Mouse (Mus musculus): ENCODE measurements around the gene Carmil1. TPM values are rescaled to one million over a fixed set of nuclear protein-coding genes. Genes with fewer than 3 reads are reported as not detected.
A peak's percentile ranks its signal among the peaks of the same experiment; 100 is the strongest.

The Carmil1 gene
- polyA plus RNA-seq, 1 experiment from 2014 or later = 36.0 TPM

DNA sequence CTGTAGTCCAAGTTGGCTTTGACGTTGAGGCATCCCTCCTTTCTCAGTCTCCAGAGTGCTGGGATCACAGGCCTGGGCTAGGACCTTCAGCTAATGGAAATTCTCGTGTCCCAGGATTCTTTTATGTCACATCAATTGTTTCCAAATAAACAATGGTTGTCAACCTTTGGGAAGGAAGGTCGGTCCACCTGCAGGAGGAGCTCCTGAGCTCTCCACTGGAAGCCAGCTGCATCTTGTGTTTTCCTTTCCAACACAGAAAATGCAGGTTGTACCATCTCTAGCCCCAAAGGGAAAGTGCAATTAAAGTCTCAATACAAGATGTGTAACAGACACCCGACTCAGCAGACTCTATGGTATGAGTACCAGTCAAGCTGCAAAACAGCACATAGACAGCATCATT, 25.7 kb upstream of the Carmil1 start:
- Histone ChIP-seq H3K4me3 (ENCODE audit: low read depth, low read length) (no peak overlapping the region), H3K4me2 (ENCODE audit: low read depth, low read length) (no peak overlapping the region), H3K9me3 (ENCODE audit: control insufficient read depth, low read length) (no peaks in the 10 kb centered on the region), H3K4me1 (ENCODE audit: control insufficient read depth, insufficient read depth, low read length) (no peaks in the 10 kb centered on the region), H3K36me3 (ENCODE audit: control insufficient read depth, insufficient read depth, low read length) (no peaks in the 10 kb centered on the region), H3K27me3 (ENCODE audit: control insufficient read depth, insufficient read depth, low read length) (no peaks in the 10 kb centered on the region), H3K27ac (ENCODE audit: low read depth, low read length) (no peak overlapping the region), H3K9ac (replicated peaks; ENCODE audit: low read depth, low read length) (no peak overlapping the region)
- WGBS = 50% methylated on average over 4 of the region's 4 CpGs
- ATAC-seq (ENCODE audit: low read depth) = no peak

DNA sequence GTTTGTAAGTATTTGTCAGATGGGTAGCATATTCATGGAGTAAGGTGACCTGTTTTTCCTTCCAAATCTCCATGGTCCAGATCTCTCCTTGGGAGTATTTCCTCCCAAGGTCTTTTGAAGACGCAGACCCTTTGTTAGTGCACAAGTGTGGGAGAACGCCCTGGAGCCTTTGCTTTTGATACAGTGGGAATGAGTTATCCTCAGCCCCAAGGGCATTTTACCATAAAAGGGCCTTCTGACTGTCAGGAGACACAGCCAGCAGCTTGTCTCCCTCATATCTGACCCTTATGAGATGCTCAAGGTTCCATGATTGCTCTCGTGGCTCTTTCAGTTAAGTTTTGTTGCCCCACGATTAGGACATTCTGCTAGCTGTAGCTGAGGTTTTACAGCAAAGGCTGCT, 24.9 kb upstream of the Carmil1 start:
- 67% methylated on average over 4 of the region's 4 CpGs for WGBS
- Histone ChIP-seq H3K9ac (replicated peaks; ENCODE audit: low read depth, low read length) (no peak overlapping the region), H3K36me3 (ENCODE audit: control insufficient read depth, insufficient read depth, low read length) (no peaks in the 10 kb centered on the region), H3K4me1 (ENCODE audit: control insufficient read depth, insufficient read depth, low read length) (no peaks in the 10 kb centered on the region), H3K9me3 (ENCODE audit: control insufficient read depth, low read length) (no peaks in the 10 kb centered on the region), H3K4me2 (ENCODE audit: low read depth, low read length) (no peak overlapping the region), H3K27me3 (ENCODE audit: control insufficient read depth, insufficient read depth, low read length) (no peaks in the 10 kb centered on the region), H3K27ac (ENCODE audit: low read depth, low read length) (no peak overlapping the region), H3K4me3 (ENCODE audit: low read depth, low read length) (no peak overlapping the region)
- ATAC-seq (ENCODE audit: low read depth) = no peak

DNA sequence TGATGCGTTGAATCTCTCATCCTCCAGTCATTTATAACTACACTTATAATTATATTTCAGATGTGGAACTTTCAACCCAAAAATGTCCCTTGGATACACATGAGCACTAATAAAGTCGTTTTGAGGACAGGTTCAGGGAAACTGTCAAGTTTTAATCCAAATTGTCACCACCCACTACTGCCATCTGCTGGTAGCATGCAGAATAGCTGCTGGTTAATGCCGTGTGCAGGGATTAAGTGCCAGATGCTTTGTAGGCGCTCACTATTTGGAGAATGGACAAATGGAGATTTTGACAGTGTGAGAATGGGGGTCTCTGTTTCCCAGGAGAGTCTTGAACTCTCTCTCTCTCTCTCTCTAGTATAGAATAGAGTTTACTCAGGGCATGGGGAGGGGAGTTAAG, 16.7 kb upstream of the Carmil1 start:
- Histone ChIP-seq H3K9ac (replicated peaks; ENCODE audit: low read depth, low read length) (no peak overlapping the region), H3K36me3 (ENCODE audit: control insufficient read depth, insufficient read depth, low read length) (no peaks in the 10 kb centered on the region), H3K27me3 (ENCODE audit: control insufficient read depth, insufficient read depth, low read length) (no peaks in the 10 kb centered on the region), H3K9me3 (ENCODE audit: control insufficient read depth, low read length) (no peaks in the 10 kb centered on the region), H3K4me1 (ENCODE audit: control insufficient read depth, insufficient read depth, low read length) (no peaks in the 10 kb centered on the region), H3K4me3 (ENCODE audit: low read depth, low read length) (no peak overlapping the region), H3K4me2 (ENCODE audit: low read depth, low read length) (no peak overlapping the region), H3K27ac (ENCODE audit: low read depth, low read length) (no peak overlapping the region)
- 17% methylated on average over 4 of the region's 4 CpGs for WGBS
- 0 out of 2 replicates have a peak, but pooled peaks have one; percentile 44 for ATAC-seq (ENCODE audit: low read depth)

DNA sequence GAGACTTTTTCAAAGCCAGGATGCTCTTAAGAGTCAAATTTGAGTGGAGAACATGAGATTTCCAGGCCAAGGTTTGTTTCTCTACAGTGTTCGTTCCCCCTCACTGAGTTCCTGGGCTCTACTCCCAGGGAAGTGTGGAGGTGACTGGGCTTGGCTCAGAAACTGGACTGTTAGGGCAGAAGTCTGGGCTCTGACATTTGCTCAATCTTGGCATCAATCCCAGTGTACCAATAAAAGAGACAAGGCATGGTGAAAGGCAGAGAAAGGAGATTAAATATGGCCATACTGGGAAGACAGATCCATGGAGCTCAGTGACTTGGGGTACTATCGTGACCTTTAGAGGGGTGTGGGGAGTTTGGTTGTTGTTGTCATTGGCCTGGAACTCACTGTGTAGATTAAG, 6.8 kb upstream of the Carmil1 start:
- 82% methylated on average over 2 of the region's 2 CpGs for WGBS
- ATAC-seq (ENCODE audit: low read depth) = no peak
- Histone ChIP-seq H3K9me3 (ENCODE audit: control insufficient read depth, low read length) (no peaks in the 10 kb centered on the region), H3K4me1 (ENCODE audit: control insufficient read depth, insufficient read depth, low read length) (no peaks in the 10 kb centered on the region), H3K9ac (replicated peaks; ENCODE audit: low read depth, low read length) (no peak overlapping the region), H3K4me2 (ENCODE audit: low read depth, low read length) (no peak overlapping the region), H3K27ac (ENCODE audit: low read depth, low read length) (no peak overlapping the region), H3K27me3 (ENCODE audit: control insufficient read depth, insufficient read depth, low read length) (no peaks in the 10 kb centered on the region), H3K4me3 (ENCODE audit: low read depth, low read length) (no peak overlapping the region), H3K36me3 (ENCODE audit: control insufficient read depth, insufficient read depth, low read length) (no peaks in the 10 kb centered on the region)

DNA sequence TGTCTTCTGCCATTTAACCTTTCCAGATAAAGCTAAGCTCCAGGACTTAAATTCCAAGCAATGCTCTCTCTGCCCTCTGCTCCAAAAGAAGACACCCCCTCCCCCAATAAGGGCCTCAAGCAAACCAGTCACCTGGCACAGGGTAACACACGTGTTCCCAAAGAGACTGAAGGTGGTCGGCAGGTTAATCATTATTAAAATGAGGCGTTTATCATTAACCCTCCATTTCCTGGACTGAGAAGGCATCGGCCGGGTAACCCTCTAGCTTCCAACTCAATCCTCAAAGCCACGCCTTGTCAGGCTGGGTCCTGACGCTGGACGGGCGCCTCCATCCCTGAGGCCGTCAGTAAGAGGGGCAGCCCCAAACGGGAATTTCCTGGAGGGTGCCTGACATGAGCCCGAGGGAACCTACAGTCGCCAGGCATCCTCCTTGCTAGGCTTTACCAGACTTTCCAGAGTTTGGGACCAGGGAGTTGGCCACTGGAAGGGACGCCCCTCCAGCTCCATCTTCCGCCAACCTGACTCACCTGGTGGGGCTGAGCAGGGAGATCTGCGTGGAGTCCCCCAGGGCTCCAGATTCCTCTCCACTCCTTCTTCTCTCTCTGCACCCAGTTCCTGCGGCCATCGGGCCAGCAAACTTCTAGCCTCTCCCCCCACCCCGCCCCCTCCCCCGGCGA, 695 bp downstream of the Carmil1 start:
- peak; percentile 0; the same call in 1 of the 2 replicates for ATAC-seq (ENCODE audit: low read depth)
- Histone ChIP-seq H3K4me2 (ENCODE audit: low read depth, low read length) (peak overlapping the region; percentile 86), H3K4me1 (ENCODE audit: control insufficient read depth, insufficient read depth, low read length) (peaks cover 9% of the 10 kb centered on the region; the same call in 1 of the 2 replicates), H3K9me3 (ENCODE audit: control insufficient read depth, low read length) (no peaks in the 10 kb centered on the region), H3K4me3 (ENCODE audit: low read depth, low read length) (peak overlapping the region; percentile 76), H3K36me3 (ENCODE audit: control insufficient read depth, insufficient read depth, low read length) (no peaks in the 10 kb centered on the region), H3K9ac (replicated peaks; ENCODE audit: low read depth, low read length) (peak overlapping the region; percentile 87), H3K27ac (ENCODE audit: low read depth, low read length) (no peak overlapping the region), H3K27me3 (ENCODE audit: control insufficient read depth, insufficient read depth, low read length) (no peaks in the 10 kb centered on the region)
- 2% methylated on average over 21 of the region's 21 CpGs for whole genome bisulfite sequencing

DNA sequence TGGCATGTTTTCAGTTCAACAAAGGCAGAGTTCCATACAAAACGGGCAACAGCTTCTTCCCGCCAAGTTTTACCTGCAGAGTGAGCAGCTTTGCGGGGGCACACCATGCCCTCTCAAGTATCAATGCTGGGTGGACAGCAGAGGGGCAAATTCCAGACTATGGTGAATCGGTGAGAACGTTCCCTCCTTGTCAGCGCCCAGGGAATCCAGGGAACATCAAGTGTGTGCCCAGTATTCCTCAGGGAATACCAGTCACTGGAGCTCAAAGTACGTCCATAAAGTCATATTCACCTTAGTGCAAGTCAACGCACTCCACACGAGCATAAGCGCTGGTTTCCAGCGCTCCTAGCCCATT, 1.2 kb downstream of the Carmil1 start:
- Histone ChIP-seq H3K4me2 (ENCODE audit: low read depth, low read length) (peak overlapping the region; percentile 86), H3K9ac (replicated peaks; ENCODE audit: low read depth, low read length) (0 out of 2 replicates have a peak overlapping the region, but pooled peaks have one; percentile 87), H3K36me3 (ENCODE audit: control insufficient read depth, insufficient read depth, low read length) (no peaks in the 10 kb centered on the region), H3K4me1 (ENCODE audit: control insufficient read depth, insufficient read depth, low read length) (peaks cover 9% of the 10 kb centered on the region; the same call in 1 of the 2 replicates), H3K27me3 (ENCODE audit: control insufficient read depth, insufficient read depth, low read length) (no peaks in the 10 kb centered on the region), H3K9me3 (ENCODE audit: control insufficient read depth, low read length) (no peaks in the 10 kb centered on the region), H3K4me3 (ENCODE audit: low read depth, low read length) (peak overlapping the region; percentile 76), H3K27ac (ENCODE audit: low read depth, low read length) (no peak overlapping the region)
- ATAC-seq (ENCODE audit: low read depth) = no peak
- 51% methylated on average over 11 of the region's 11 CpGs for WGBS

DNA sequence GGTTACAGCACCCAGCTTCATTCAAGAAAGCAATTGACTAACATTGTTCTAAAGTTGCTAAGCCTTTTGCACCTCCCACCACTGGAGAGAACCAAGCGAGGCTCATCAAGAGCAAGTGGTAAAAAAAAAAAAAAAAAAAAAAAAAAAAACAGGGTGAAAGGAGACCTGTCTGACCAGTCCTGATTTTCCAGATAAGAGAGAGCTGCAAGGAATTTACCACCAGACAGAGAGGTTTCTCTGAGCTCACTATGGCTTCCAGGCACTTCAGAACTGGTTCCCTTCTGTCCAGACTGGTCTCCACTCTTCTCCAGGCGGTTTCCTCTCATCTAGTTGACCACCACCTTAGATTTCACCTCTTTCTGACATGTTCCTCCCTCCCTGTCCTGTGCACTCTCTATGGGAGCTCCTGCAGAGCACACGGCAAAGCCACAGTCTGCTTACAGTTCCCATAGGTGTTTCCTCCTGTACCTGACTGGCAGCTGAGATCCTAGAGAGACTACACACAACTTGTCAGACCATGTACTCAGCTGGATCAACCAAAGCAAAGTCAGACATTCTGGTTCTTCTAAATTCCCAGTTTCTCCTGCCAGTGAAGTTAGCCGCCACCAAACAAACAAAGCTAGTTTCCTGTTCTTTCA, 7.7 kb downstream of the Carmil1 start:
- Histone ChIP-seq H3K27me3 (ENCODE audit: control insufficient read depth, insufficient read depth, low read length) (no peaks in the 10 kb centered on the region), H3K9ac (replicated peaks; ENCODE audit: low read depth, low read length) (no peak overlapping the region), H3K36me3 (ENCODE audit: control insufficient read depth, insufficient read depth, low read length) (no peaks in the 10 kb centered on the region), H3K27ac (ENCODE audit: low read depth, low read length) (no peak overlapping the region), H3K4me3 (ENCODE audit: low read depth, low read length) (no peak overlapping the region), H3K4me1 (ENCODE audit: control insufficient read depth, insufficient read depth, low read length) (no peaks in the 10 kb centered on the region), H3K4me2 (ENCODE audit: low read depth, low read length) (no peak overlapping the region), H3K9me3 (ENCODE audit: control insufficient read depth, low read length) (no peaks in the 10 kb centered on the region)
- no peak for ATAC-seq (ENCODE audit: low read depth)
- WGBS = 87% methylated on average over 4 of the region's 4 CpGs

DNA sequence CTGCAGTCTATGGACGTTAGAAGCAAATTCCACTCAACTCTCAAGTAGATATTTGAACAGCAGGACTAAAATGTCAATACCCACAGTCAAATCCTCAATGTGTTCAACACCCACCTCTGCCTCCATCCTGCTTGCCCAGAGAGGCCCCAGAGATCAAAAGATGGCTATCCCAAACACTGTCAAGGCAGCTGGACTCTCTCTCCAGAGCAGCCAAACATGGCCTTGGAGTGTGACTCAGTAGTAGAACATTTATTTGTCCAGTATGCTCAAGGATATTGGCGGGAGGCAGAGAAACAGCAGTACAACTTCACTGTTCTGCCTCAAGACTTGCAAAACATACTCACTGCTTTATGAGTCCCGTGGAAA, 11.5 kb downstream of the Carmil1 start:
- H3K27ac ChIP-seq (ENCODE audit: low read depth, low read length) = no peak overlapping the region
- no peak for ATAC-seq (ENCODE audit: low read depth)
- H3K4me3 ChIP-seq (ENCODE audit: low read depth, low read length) = no peak overlapping the region
- H3K9ac ChIP-seq (replicated peaks; ENCODE audit: low read depth, low read length) = no peak overlapping the region
- no peaks in the 10 kb centered on the region for H3K4me1 ChIP-seq (ENCODE audit: control insufficient read depth, insufficient read depth, low read length)
- H3K27me3 ChIP-seq (ENCODE audit: control insufficient read depth, insufficient read depth, low read length) = no peaks in the 10 kb centered on the region
- no peaks in the 10 kb centered on the region for H3K36me3 ChIP-seq (ENCODE audit: control insufficient read depth, insufficient read depth, low read length)
- H3K9me3 ChIP-seq (ENCODE audit: control insufficient read depth, low read length) = no peaks in the 10 kb centered on the region
- H3K4me2 ChIP-seq (ENCODE audit: low read depth, low read length) = no peak overlapping the region
- WGBS = 75% methylated on average over 3 of the region's 3 CpGs

DNA sequence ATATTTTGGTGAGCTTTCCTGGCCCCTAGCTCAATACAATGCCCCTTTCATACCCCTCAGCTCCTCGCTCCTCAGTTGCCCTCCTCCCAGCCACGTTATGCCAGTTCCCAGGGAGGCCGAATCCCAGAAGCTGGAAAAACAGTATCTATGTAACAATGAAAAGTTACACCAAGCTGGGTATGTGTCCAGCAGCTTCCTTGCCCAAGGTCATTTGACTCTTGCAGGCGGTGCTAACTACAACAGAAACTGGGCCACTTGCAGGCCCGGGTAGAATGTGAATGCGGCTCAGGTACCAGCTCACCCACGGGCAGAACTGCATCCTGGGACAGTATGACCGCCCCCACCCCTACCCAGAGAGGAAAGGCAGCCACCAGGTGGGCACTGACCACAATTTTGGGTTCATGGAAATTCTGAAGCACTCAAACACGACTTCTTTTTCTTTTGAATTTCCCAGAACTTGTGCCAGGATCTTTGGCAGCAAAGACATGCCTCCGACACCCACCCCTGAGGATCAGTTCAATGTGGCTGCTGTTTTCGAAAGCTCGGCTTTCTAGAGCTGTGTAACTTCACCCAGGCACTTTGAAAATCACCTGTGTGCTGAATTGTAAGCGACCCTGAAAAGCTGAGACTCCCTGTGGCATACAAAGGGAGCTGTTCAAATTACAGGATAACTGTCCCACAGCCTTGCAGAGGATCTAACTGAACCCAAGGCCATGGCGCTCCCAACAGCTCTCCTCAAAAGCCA, 12.1 kb downstream of the Carmil1 start:
- Histone ChIP-seq H3K27me3 (ENCODE audit: control insufficient read depth, insufficient read depth, low read length) (no peaks in the 10 kb centered on the region), H3K9ac (replicated peaks; ENCODE audit: low read depth, low read length) (no peak overlapping the region), H3K4me1 (ENCODE audit: control insufficient read depth, insufficient read depth, low read length) (no peaks in the 10 kb centered on the region), H3K4me2 (ENCODE audit: low read depth, low read length) (no peak overlapping the region), H3K27ac (ENCODE audit: low read depth, low read length) (no peak overlapping the region), H3K36me3 (ENCODE audit: control insufficient read depth, insufficient read depth, low read length) (no peaks in the 10 kb centered on the region), H3K4me3 (ENCODE audit: low read depth, low read length) (no peak overlapping the region), H3K9me3 (ENCODE audit: control insufficient read depth, low read length) (no peaks in the 10 kb centered on the region)
- 75% methylated on average over 14 of the region's 14 CpGs for WGBS
- no peak for ATAC-seq (ENCODE audit: low read depth)

Data from neural tube, embryonic 14.5 days (tissue).